Mouse (Mus musculus): ENCODE data around the gene Cxcr5. TPM values are rescaled to one million over a fixed set of nuclear protein-coding genes. Genes with fewer than 3 reads are reported as not detected.
A peak's percentile ranks its signal among the peaks of the same experiment; 100 is the strongest.

Cxcr5 gene
- total and polyA plus RNA-seq, 2 experiments from 2014 or later, result not detected

- WGBS, result 2% methylated on average over 25 of the region's 31 CpGs
- no peaks in the 10 kb centered on the region for H3K27me3 ChIP-seq (ENCODE audit: insufficient read depth, low read length)
- peak within 1 kb of the TSS; percentile 95 for H3K27ac ChIP-seq
- peaks cover 39% of the 10 kb centered on the region for H3K4me1 ChIP-seq (ENCODE audit: insufficient read depth, low read length)
- TF ChIP-seq CTCF (IDR thresholded peaks at IDR 0.05; ENCODE audit: low read depth), result peak; percentile 81
- H3K4me2 ChIP-seq (ENCODE audit: low read depth, low read length), result peak within 1 kb of the TSS; percentile 88
- DNase-seq (ENCODE audit: low spot score) (peak; percentile 96), ATAC-seq (peak; percentile 74)
- no peaks in the 10 kb centered on the region for H3K36me3 ChIP-seq (ENCODE audit: insufficient read depth, low read length)
- no peaks in the 10 kb centered on the region for H3K9me3 ChIP-seq (ENCODE audit: low read length)
- peak within 1 kb of the TSS; percentile 87 for H3K4me3 ChIP-seq (ENCODE audit: low read length)
- peak within 1 kb of the TSS; percentile 98 for H3K9ac ChIP-seq (replicated peaks; ENCODE audit: low read length)
Observed at GRCm38 (mm10) chr9:44482552-44482951, 79.1 kb downstream of the Cxcr5 start, which contains the start of gene Bcl9l. Bcl9l (plus strand) TSS chr9:44482825.

DNA sequence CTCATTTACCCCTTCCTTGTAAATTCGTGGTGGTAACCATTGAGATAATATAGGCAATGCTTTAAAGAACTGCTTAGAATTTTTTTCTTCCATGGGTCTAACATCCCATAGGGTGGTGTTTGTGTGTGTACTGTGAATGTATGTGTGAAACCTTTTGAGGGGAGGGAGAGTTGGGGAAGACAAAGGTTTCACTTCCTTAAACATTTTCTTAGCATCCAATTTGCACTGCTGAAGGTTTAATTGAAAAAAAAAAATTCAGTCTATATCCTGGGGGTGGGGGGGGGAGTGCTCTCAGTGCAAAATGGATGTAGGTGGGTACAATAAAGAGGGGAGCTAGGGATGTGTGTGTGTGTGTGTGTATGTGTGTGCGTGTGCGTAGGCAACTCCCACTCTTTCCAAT lies 79.6 kb downstream of the Cxcr5 start:
- ATAC-seq (no peak), DNase-seq (ENCODE audit: low spot score) (no peak)
- Histone ChIP-seq H3K9me3 (ENCODE audit: low read length) (no peaks in the 10 kb centered on the region), H3K9ac (replicated peaks; ENCODE audit: low read length) (peak overlapping the region; percentile 98; the same call in 1 of the 2 replicates), H3K4me2 (ENCODE audit: low read depth, low read length) (peak overlapping the region; percentile 88), H3K36me3 (ENCODE audit: insufficient read depth, low read length) (no peaks in the 10 kb centered on the region), H3K4me3 (ENCODE audit: low read length) (peak overlapping the region; percentile 87), H3K4me1 (ENCODE audit: insufficient read depth, low read length) (peaks cover 38% of the 10 kb centered on the region), H3K27me3 (ENCODE audit: insufficient read depth, low read length) (no peaks in the 10 kb centered on the region), H3K27ac (peak overlapping the region; percentile 95)
- 9% methylated on average over 3 of the region's 3 CpGs for WGBS
- TF ChIP-seq CTCF (IDR thresholded peaks at IDR 0.05; ENCODE audit: low read depth), result no peak

- ATAC-seq, result peak; percentile 48
- WGBS, result under 1% methylated on average over 26 of the region's 26 CpGs
- H3K4me1 ChIP-seq (ENCODE audit: insufficient read depth, low read length), result peaks cover 16% of the 10 kb centered on the region
Observed at GRCm38 (mm10) chr9:44479628-44480428, 81.8 kb downstream of the Cxcr5 start.

GRCm38 (mm10) chr9:44478959-44479605 lies 82.6 kb downstream of the Cxcr5 start:
- Histone ChIP-seq H3K36me3 (ENCODE audit: insufficient read depth, low read length) (no peaks in the 10 kb centered on the region), H3K4me3 (ENCODE audit: low read length) (peak overlapping the region; percentile 79), H3K9me3 (ENCODE audit: low read length) (no peaks in the 10 kb centered on the region), H3K4me2 (ENCODE audit: low read depth, low read length) (peak overlapping the region; percentile 78), H3K9ac (replicated peaks; ENCODE audit: low read length) (peak overlapping the region; percentile 74), H3K27ac (peak overlapping the region; percentile 95), H3K4me1 (ENCODE audit: insufficient read depth, low read length) (peaks cover 9% of the 10 kb centered on the region; the same call in 1 of the 2 replicates), H3K27me3 (ENCODE audit: insufficient read depth, low read length) (no peaks in the 10 kb centered on the region)
- WGBS, result under 1% methylated on average over 29 of the region's 29 CpGs
- ATAC-seq (peak; percentile 80), DNase-seq (ENCODE audit: low spot score) (peak; percentile 93)
- peak; percentile 45 for TF ChIP-seq CTCF (IDR thresholded peaks at IDR 0.05; ENCODE audit: low read depth)

More at GRCm38 (mm10) chr9:44479628-44480428, 81.8 kb downstream of the Cxcr5 start:
- H3K9ac ChIP-seq (replicated peaks; ENCODE audit: low read length), result peak overlapping the region; percentile 74
- peak overlapping the region; percentile 78 for H3K4me2 ChIP-seq (ENCODE audit: low read depth, low read length)
- no peaks in the 10 kb centered on the region for H3K9me3 ChIP-seq (ENCODE audit: low read length)
- DNase-seq (ENCODE audit: low spot score), result peak; percentile 92
- TF ChIP-seq CTCF (IDR thresholded peaks at IDR 0.05; ENCODE audit: low read depth), result peak; percentile 94
- H3K36me3 ChIP-seq (ENCODE audit: insufficient read depth, low read length), result no peaks in the 10 kb centered on the region
- peak overlapping the region; percentile 95 for H3K27ac ChIP-seq
- H3K27me3 ChIP-seq (ENCODE audit: insufficient read depth, low read length), result no peaks in the 10 kb centered on the region
- H3K4me3 ChIP-seq (ENCODE audit: low read length), result peak overlapping the region; percentile 79

GRCm38 (mm10) chr9:44478229-44478921 lies 83.3 kb downstream of the Cxcr5 start:
- Histone ChIP-seq H3K27ac (peak overlapping the region; percentile 95), H3K9me3 (ENCODE audit: low read length) (no peaks in the 10 kb centered on the region), H3K36me3 (ENCODE audit: insufficient read depth, low read length) (no peaks in the 10 kb centered on the region), H3K9ac (replicated peaks; ENCODE audit: low read length) (peak overlapping the region; percentile 74), H3K4me3 (ENCODE audit: low read length) (peak overlapping the region; percentile 79), H3K27me3 (ENCODE audit: insufficient read depth, low read length) (no peaks in the 10 kb centered on the region), H3K4me2 (ENCODE audit: low read depth, low read length) (peak overlapping the region; percentile 78), H3K4me1 (ENCODE audit: insufficient read depth, low read length) (0 out of 2 replicates have a peak, but pooled peaks cover 7% of the 10 kb centered on the region)
- ATAC-seq (peak; percentile 76), DNase-seq (ENCODE audit: low spot score) (peak; percentile 94)
- WGBS, result under 1% methylated on average over 21 of the region's 27 CpGs
- TF ChIP-seq CTCF (IDR thresholded peaks at IDR 0.05; ENCODE audit: low read depth), result no peak
